Mouse (Mus musculus): ENCODE data around the gene Car3.
"Not testable (repeated sequence)": the region's sequence is repeated elsewhere in the genome, so short reads cannot be mapped to it uniquely, and the experiment has no call there.

Car3 gene

DNA sequence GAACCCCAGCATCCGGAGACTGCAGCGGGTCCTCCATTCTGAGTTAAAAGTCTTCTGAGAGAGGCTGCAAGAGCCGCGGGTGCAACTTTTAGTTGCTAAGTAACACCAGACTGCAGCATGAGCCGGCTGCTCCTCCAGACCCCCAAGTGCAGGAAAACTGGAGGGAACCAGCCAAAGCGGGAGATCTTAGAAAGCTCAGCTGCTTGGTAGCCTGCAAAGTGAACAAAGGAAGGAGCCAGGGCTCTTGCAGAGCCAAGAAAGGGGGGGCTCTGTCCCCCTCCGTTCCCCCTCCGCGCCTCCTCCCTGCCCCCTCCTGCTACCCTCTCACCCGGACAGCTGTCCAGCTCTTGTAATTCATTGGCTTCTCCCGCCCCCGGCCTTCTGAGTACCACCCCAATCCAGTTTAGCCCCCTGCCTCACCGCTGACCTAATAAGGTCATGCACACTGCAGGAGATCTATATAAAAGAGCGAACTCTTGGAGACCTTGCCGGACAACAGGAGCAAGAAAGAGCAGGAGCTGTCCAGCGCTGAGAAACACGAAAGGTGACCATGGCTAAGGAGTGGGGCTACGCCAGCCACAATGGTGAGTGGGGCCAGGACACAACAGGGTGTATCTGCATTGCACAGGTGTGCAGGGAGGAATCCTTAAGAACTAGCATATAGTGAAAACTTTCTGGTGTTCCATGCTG is at the start of gene Car3:
TSS of gene Car3 (plus strand) at position 491 of the 690 bp plus-strand sequence.
- DNase-seq (ENCODE audit: low spot score in 2 of 2): no peak

DNA sequence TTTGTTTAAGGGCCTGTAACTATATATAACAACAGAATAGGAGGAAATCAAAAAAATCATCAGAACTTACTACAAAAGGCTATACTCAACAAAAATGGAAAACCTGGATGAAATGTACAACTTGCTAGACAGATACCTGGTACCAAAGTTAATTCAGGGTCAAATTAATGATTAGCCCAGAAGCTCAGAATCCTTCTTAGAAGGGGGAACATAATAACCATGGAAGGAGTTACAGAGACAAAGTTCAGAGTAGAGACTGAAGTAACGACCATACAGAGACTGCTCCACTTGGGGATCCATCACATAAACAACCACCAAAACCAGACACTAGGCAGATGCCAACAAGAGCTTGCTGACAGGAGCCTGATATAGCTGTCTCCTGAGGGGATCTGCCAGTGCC is 47.9 kb upstream of the Car3 start:
- not testable (repeated sequence) for DNase-seq (ENCODE audit: low spot score in 2 of 2)

DNA sequence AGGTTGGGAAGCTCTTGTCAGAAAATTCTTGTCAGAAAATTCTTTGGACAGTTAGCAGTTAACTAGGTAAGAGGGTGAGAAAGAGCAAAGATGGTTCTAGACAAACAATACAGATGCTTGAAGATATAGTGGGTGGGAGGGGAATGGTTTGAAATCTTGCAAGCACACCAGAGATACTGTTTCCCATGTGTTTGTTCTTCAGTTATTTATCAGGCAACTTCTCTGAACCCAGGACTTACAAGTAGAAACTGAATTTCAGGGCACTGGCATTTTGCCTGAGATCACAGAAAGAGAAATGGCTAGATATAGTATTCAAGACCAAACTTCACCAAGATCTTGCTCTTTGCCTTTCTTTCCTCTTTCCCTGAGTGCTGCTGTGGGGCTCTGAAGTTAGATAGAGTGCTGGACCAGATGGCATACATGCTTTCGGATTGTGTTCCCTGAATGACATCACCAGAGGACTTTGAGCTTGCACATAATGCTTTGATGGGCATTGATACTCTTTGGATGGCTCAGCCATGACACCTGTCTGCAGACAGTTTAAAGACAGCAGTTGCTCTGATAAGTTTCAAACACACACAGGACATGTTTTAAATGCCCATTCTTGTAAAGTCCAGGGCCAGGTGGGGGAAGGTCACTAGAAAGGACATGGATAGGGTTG is 43.3 kb upstream of the Car3 start:
- no peak for DNase-seq (ENCODE audit: low spot score in 2 of 2)

DNA sequence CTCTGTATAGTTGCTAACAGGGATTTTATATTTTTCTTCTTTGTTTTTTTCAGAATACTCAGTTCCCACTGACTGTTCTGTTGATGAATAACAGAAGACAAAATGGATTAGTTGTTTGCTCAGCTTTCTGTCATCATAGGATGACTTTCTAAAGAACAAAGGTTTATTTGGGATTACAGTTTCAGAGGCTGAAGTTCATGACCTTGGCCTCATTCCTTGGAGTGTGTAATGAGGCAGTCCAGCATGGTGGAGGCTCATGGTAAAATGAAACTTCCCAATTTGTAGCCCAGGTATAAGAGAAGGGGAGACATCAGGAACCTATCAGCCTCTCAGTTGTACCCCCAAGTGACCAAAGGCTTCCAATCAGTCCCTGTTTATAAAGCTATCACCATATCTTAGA is 34.4 kb upstream of the Car3 start:
- no peak for DNase-seq (ENCODE audit: low spot score in 2 of 2)

DNA sequence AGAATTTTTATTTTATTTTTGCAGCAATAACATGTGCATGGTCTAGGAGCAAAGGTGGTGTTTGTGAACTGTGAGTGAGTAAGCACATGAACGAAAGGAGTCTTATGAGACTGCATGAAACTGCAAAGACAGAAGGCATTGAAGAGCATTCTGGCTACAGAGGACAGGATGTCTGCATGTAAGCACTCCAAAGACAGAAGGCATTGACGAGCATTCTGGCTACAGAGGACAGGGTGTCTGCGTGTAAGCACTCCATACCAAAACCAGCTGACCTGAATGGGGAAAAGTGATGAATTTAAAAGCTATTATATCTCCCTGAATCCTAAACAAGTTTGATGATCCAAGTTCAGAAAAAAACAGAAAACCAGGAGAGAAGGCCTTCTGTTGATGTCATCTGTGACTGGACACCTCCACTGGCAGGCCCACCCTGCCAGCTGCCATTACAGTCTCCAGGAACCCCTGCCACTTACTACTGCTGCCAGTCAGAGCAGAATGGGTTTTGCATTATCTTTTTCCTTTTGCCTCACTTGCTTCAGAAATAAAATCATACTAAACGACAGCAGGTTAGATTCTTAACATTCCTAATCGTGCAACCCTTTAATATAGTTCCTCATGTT is 32.0 kb upstream of the Car3 start:
- no peak for DNase-seq (ENCODE audit: low spot score in 2 of 2)

DNA sequence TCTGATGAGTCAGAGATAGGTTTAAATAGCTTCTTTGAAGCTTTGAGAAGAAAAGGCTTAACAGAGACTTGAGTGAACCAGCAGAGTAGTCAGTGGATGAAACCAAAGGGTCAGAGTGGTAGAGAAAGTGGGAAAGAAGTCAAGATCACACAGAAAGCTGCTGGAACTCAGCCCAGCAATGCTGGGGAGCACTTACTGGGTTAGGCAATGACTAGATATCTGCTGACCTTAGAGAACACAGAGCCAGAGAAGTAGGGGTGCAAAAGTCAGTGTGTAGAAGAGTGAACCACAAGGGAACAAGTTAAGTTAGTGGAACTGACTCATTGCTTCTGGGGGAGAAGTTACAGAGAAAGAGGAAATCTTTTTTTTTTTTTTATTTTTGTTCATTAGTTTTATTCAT is 30.5 kb upstream of the Car3 start:
- DNase-seq (ENCODE audit: low spot score in 2 of 2): no peak

DNA sequence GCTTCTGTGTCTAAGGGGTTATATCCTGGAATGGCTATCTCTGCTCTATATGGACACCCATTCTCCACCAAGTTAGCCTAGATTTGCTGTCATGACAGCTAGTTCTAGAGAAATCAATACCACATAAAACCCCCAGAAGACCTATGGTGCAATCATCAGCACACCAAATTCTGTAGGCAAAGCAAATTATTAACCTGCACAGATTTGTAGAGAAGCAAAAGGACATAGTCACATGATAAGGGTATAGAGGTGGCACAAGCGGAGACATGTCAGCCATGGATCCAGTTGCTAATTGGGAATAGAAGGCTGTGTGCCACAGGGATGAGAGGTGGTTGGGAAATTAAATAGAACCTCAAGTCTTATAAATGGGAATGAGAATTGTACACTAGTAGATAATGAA is 24.4 kb upstream of the Car3 start:
- DNase-seq (ENCODE audit: low spot score in 2 of 2): no peak

DNA sequence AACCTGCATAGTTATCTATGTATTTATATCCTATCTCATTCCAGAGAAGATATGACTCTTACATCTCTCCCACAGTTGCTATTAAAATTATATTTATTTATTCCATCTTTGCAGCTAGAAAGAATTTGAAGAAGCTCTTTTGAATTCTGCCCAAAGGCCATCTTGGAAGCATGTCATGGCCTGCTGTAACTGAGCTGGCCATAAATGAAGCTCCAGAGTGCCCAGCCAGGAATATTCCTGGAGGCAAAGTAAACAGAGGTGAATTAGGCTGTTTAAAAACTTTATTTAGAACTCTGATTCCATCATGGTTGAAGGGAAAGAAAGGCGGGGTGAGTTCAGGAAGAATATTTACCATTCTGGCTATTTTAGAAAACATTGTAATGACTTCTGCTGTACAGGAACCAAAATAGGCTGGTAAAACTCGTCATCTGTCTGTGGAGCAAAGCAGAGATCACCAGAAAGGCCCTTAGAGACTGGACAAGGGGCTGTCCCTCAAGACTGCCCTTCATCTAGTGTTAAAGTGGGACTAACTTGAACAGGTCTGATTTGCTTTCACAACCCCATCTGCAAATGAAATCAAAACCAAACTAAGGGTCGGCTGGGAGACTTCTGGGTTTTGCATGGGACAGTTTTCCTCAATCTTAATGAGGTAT is 23.7 kb upstream of the Car3 start:
- no peak for DNase-seq (ENCODE audit: low spot score in 2 of 2)

DNA sequence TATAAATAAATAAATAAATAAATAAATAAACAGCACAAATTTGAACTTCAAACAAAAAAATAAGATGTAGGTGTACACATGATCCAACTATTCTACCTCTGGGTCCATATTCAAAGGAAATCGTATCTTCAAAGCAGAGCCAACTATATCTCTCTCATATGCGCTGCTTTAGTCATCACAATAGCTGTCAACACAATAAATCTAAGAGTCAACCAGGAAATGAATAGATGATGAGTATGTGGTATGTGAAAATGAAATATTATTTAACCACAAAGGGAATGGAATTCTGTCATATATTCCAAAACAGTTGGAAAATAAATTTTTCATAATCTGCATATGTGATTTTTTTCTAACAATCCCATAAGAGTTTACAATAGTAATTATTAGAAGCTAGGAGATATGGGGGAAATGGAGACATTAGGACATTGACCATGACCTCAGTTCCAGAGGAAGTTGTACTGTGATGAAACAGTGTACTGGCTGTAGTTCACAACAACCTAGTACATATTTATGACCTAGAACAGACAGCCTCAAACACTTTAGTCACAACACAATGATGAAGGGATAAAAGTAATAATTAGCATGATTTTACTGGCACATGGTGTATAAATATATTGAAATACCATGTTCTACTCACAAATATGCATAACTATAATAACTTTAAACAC is 14.6 kb upstream of the Car3 start:
- no peak for DNase-seq (ENCODE audit: low spot score in 2 of 2)

DNA sequence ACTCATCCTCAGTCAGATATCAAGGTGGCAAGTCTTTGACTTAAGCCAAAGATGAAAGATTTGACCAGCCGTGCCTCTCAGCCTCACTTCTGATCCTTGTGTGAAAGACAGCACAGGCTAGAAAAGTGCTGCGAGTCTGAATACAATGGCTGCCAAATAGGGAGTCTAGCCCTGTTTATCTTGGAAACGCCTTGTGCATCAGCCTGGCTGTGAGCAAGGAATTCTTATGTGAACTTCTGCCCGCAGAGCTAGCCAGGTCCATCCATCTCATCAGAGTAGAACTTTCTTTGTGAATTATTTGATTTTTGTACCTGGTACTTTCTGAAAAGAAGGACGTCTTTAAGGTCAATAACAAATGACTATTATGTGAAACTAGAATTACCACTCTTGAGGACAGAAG is 9.3 kb upstream of the Car3 start:
- no peak for DNase-seq (ENCODE audit: low spot score in 2 of 2)

DNA sequence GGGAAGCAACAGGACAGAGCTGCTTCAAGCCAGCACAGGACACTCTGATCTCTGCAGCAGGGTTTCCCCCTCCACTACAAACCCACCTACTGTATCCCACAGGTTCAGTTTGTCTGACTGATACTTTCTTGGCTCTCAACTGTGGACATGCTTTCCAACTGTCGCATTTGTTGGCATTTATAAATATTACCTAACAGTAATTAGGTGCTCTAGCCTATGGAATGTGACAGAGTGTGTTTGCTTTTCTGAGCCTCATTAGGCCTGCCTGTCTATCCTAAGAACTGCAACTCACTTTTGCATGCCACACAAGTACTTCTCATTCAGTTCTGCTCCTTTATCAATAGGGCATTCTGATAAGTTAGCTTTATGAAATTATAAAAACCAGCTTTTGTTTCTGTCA is 8.9 kb upstream of the Car3 start:
- DNase-seq (ENCODE audit: low spot score in 2 of 2): no peak

DNA sequence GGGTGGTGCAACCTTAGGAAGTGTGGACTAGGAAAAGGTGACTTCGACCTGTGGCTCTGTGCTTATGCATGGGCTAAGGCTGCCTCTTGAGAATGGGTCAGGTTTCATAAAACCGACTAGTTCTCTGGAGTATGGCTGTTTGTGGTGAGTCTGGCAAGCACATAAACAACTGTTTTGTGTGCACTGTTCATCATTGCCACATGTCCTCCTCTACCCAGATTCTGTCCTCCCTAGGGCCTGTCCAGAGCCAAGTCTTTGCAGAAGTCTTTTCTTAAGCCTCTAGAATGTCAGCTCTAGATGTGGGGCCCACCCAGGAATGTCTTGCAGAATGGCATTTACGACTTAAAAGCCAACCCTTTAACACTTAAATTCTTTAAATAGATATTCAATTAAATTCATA is 5.4 kb upstream of the Car3 start:
- DNase-seq (ENCODE audit: low spot score in 2 of 2): no peak

DNA sequence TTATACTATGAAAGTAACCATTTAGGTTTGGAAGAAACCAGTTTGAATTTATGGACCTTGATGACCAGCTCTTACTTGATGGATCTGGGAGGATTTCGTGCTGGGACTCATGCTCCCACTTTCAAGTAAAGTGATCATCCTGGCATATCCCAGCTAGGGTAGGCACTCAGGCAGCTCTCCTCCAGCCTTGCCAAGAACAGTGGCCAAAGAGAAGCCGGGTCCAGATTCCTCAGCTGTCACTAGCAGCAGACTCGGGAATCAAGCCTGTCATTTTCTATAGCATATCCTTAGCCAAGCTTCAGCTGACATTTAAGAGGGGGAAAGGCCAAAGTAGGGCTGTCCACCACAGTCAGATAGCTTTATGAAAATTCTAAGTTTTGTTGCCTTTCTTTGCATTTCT is 3.0 kb upstream of the Car3 start:
- no peak for DNase-seq (ENCODE audit: low spot score in 2 of 2)

DNA sequence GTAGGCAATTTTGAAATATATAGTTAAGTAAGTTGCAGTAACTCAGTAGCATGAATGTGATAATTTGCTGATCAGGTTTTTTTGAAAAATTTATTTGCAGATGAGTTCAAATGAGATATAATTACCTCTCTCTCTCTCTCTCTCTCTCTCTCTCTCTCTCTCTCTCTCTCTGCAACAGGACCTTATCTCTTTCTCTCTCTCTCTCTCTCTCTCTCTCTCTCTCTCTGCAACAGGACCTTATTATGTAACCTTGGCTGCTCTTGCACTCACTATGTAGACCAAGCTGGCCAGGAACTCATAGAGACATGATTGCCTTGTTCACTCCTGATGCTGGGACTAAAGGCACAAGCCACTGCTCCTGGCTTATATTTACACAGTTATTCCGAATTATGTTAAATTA is 2.1 kb upstream of the Car3 start:
- no peak for DNase-seq (ENCODE audit: low spot score in 2 of 2)

DNA sequence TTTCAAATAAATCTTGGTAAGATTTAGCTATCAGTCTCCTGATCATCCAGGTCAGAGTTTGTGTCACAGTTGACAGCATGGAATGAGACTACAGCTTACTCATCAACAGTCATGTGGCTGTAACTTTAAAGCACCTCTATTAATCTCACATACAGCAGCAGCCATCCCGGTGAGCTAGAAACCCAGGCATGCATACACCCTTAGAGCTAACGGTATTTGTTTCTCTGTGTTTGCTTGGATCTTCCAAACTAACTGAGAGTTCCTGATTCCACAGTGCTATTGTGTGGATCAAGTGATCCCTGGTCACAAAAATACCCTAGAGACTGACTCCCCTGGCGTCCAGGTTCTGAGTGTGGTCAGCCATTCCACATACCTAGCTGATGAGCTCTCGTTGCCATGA is 1.5 kb upstream of the Car3 start:
- DNase-seq (ENCODE audit: low spot score in 2 of 2): no peak

DNA sequence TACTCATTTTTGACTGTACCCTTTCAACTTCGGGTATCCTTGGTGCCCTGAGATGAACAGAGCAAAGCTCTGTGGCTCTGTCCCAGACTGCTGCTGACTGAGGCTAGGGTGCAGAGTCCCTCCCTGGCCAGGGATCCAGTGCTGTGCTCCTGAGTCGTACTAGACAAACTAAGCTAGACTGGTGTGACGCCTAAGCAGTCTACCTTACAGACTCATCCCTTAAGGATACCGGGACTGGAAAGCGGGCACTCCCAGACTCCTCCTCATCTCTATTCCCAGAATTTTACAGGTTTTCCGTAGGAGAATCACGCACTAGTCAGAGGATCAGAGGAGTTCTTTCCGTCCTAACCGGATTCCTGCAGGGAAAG is 674 bp upstream of the Car3 start:
- DNase-seq (ENCODE audit: low spot score in 2 of 2): no peak

DNA sequence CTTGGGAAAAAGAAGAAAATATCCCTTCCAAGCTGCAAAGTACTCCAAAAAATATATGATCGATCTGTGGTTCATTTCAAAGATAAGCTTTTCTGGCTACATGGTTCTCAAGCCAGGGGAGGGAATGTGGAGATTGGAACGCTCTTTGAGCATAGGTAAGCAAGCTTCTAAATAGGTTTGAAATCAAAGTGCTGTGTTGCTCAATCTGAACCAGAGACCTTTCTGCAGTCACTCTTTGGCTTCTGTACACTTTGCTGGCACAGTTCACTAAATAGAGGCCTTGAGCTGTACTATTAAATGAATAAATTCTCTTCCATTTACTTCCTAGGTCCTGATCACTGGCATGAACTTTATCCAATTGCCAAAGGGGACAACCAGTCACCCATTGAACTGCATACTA is 610 bp downstream of the Car3 start:
- no peak for DNase-seq (ENCODE audit: low spot score in 2 of 2)

DNA sequence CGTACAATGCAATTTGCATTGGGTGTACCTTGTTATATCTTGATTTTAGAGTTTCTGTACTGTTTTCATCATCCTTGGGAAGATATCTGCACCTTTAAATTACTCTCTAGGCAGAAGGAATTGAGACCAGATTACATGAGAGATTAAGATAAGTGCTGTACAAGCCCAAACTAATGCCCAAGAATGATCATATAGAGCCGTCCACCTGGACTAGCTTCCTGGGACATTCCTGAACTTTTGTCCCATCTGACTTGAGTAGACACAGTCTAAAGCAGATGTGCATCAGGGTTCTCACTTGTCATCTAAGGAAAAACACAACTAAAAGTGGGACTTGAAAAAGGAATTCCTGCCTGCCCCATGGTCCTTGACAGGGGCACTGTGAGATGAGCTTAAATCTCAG is 2.6 kb downstream of the Car3 start:
- DNase-seq (ENCODE audit: low spot score in 2 of 2): no peak

DNA sequence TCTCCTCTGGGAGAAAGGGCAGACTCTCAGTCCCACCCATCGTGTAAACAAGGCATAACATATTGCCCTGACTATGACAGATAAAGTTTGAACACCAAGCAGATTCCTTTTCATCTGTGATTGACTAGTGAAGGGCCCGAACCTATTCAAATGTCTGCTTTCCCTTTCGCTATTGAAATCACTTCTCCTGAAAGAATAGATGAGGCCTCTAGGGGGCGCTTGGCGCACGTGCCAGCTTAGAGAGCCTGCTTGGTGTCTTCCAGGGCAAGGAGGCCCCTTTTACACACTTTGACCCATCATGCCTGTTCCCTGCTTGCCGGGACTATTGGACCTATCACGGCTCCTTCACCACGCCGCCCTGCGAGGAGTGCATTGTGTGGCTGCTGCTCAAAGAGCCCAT is 6.5 kb downstream of the Car3 start:
- DNase-seq (ENCODE audit: low spot score in 2 of 2): peak; percentile 78 to 86

DNA sequence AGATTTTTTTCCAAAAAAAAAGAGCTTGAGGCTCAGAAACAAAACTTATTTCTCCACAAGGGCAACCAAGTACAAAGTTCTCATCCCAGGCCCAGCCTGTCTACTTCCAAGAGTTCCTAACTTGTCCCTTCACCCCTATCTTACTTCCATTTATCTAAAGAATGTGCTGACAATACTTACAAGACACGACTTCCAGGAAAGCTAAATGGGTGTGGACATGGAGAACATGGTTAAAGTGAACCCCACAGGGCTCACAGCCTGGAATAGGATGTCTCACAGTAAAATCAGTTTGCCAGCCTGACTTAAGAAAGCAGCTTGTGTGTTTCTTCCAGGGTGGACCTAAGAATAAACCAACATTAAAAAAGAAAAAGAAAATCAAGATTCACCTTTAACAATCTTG is 7.2 kb downstream of the Car3 start:
- DNase-seq (ENCODE audit: low spot score in 2 of 2): no peak

DNA sequence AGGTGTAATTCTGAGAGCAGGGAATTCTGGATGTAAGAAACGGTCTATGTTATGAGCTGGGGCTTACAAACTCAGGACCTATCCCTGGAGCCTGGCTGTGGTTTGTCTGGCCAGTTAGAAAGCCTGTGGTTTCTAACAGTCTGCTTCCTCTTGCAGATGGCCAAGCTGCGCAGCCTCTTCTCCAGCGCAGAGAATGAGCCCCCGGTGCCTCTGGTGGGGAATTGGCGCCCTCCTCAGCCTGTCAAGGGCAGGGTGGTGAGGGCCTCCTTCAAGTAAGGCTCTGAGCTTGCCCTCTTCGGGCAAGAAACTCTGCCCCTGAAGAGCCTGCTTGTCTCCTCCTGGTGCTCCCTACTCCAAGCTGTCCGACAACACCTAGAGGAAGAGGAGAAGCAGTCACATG is 8.1 kb downstream of the Car3 start:
- DNase-seq (ENCODE audit: low spot score in 2 of 2): peak in 1 of 2 experiments; percentile 26

DNA sequence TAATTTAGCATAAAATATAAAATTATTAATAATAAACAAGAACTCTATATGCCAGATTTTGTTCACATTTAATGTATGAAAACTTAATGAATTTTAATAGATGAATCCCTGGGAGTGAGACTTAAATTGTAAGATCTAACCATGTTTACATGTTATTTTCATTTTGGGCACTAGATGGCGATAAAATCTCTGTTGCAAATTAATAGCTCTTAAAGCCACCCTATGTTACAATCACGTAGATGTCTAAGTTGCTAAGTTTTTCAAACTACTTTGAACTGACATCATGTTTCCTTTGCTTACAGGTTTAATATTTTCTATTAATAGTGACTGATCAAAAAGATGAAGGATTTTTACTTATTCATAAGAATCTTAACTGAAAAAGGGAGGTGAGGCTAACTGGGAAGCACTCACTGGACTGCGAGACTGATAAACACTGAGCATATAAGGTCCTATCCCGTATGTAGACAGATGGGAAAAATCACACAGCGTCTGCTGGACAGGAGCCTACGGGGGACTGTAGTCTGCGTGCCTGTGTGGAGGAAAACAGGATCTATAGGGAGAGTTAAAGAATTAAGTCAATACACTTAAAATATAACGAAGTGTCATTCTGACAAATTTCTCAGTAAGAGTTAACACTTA is 11.2 kb downstream of the Car3 start:
- DNase-seq (ENCODE audit: low spot score in 2 of 2): no peak

Data from natural killer cell, adult 2 months (primary cell).